ENCODE assay signal across 13 mouse cellular contexts in genomic region chr7:141614329-141614832, GRCm38 (mm10). TPM values are rescaled to one million over a fixed set of nuclear protein-coding genes. Genes with fewer than 3 reads are reported as not detected.
DNase-seq lines count a peak whose midpoint lies in the region; ATAC-seq lines count a peak whose summit lies in the region.
"Had no signal": no experiment of that assay in that cellular context is flagged by ENCODE, and none has a peak within 500 bp of the region (broad histone marks: within the 10 kb centered on the region; RNA-seq: fewer than 3 reads in every experiment).

No protein-coding gene starts in this region.

- 56% methylated on average over 5 of the region's 5 CpGs for WGBS in liver, embryonic 11.5 days

- H3K4me2 ChIP-seq in liver, embryonic 11.5 days = peak overlapping the region; percentile 30
- H3K4me2 ChIP-seq: neural tube, embryonic 12.5 days had no signal

- DNase-seq in lung, postnatal 10 days = peak; percentile 35
- DNase-seq in lung, postnatal 25 days (ENCODE audit: low spot score) = no peak
- peak; percentile 86 for DNase-seq in kidney, adult 11 months
- DNase-seq in liver, embryonic 11.5 days (ENCODE audit: low spot score) = no peak
- DNase-seq in spleen, postnatal 4 days (ENCODE audit: low spot score in 2 of 2) = peak; percentile 74 to 80
- no peak for DNase-seq in ovary, postnatal 10 days (ENCODE audit: low spot score)
- DNase-seq in right cerebral cortex, postnatal 25 days = no peak
- no peak for DNase-seq in left cerebral cortex, adult 9 months (ENCODE audit: low spot score in 2 of 2)
- DNase-seq: adrenal gland, postnatal 10 days; left cerebral cortex, postnatal 4 days; right cerebral cortex, postnatal 14 days; thymus, postnatal 4 days had no signal

- H3K4me1 ChIP-seq in liver, embryonic 11.5 days (replicated peaks; ENCODE audit: control insufficient read depth, insufficient read depth, low read length) = peaks cover 17% of the 10 kb centered on the region
- H3K4me1 ChIP-seq: neural tube, embryonic 12.5 days had no signal

- no peak overlapping the region for H3K4me3 ChIP-seq in liver, embryonic 11.5 days (ENCODE audit: low read depth, low read length)
- H3K4me3 ChIP-seq: neural tube, embryonic 12.5 days had no signal

- H3K36me3 ChIP-seq in liver, embryonic 11.5 days (ENCODE audit: control insufficient read depth, insufficient read depth, low read length) = peaks cover 41% of the 10 kb centered on the region; the same call in 1 of the 2 replicates

- H3K27ac ChIP-seq in liver, embryonic 11.5 days (ENCODE audit: low read depth, low read length) = no peak overlapping the region; the same call in 1 of the 2 replicates
- H3K27ac ChIP-seq: neural tube, embryonic 12.5 days had no signal

- H3K27me3 ChIP-seq in liver, embryonic 11.5 days (replicated peaks; ENCODE audit: control insufficient read depth, insufficient read depth, low read length) = no peaks in the 10 kb centered on the region
- H3K27me3 ChIP-seq: neural tube, embryonic 12.5 days had no signal

- no peak overlapping the region; the same call in 1 of the 2 replicates for H3K9ac ChIP-seq in liver, embryonic 11.5 days (ENCODE audit: low read depth, low read length)
- H3K9ac ChIP-seq: neural tube, embryonic 12.5 days had no signal

- no peaks in the 10 kb centered on the region for H3K9me3 ChIP-seq in liver, embryonic 11.5 days (ENCODE audit: control insufficient read depth, low read length)
- H3K9me3 ChIP-seq: neural tube, embryonic 12.5 days had no signal

- ATAC-seq in liver, embryonic 11.5 days (replicated peaks; ENCODE audit: low FRiP score) = peak; percentile 76

RNA-seq across cellular contexts. Expression of gene Muc6, which starts 40.7 kb away (rescaled TPM):
- polyA plus RNA-seq in liver, embryonic 11.5 days (2014; fragmentation: Nextera tagmentation; extraction: Ambion mirVana) = 2.4 and 2.6 TPM in 2 replicates

RNA-seq across cellular contexts. Expression of gene Ap2a2, which starts 52.4 kb away (rescaled TPM):
- 94.4 and 102 TPM in 2 replicates for polyA plus RNA-seq in liver, embryonic 11.5 days (2014; fragmentation: Nextera tagmentation; extraction: Ambion mirVana)

Comparison
In these comparisons a context has a peak if more than half of its experiments do, and no peak if none do; other contexts are left out.
1. DNase-seq: peak in lung, postnatal 10 days (single experiment), kidney, adult 11 months (single experiment) and spleen, postnatal 4 days (2 of 2); none in lung, postnatal 25 days (single experiment), liver, embryonic 11.5 days (single experiment), ovary, postnatal 10 days (single experiment), right cerebral cortex, postnatal 25 days (single experiment) and left cerebral cortex, adult 9 months (0 of 2).